Mouse (Mus musculus): Measurements from ENCODE around the gene Vat1.
"Not testable (repeated sequence)": the region's sequence is repeated elsewhere in the genome, so short reads cannot be mapped to it uniquely, and the experiment has no call there.

Gene Vat1

GRCm38 (mm10) chr11:101465101-101465868 lies 745 bp downstream of the Vat1 start:
- DNase-seq (ENCODE audit: low spot score), result no peak

DNA sequence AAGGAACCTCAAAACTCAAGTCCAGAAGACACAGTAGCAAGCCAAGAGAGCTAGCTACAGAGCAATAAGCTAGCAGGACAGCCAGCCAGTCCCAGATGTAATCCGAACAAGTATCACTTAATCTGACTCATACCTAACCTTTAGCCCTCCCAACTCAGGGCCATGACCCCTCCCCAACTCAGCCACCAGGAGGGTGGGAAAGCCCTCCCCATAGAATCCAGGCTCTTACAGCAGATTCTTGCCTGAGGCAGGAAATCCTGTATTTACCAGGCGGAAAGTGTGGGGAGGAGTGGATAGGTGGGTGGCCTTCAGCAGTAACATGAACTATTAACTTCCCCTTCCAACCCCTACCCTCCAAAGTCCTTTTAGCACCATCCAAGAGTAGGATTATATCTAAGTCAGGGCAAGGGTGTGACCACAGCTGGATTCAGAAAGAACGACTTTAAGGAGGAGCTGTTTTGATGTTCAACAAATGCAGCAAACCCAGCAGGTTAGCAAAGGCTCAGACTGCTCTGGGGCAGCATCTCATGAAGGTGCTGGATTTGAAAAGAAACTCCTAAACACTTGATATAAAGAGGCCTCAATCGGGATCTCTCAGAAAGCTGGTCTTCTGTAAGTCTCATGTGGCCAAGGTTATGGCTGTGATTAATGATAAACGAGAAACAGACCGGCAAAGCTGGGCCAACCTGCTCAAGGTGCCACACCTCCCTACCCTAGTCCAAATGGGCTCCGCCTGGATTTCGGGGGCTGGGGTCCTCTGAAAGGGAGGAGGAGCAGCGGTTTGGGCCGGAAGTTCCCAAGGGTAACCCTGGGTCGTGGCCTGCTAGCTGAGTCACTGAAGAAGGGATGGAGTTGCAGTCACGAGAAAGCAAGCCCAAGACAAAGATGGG lies 1.6 kb downstream of the Vat1 start, which contains the start of gene Rnd2:
Gene Rnd2, plus strand, starts transcription at position 789 of the 890 bp plus-strand sequence.
- DNase-seq (ENCODE audit: low spot score), result no peak

DNA sequence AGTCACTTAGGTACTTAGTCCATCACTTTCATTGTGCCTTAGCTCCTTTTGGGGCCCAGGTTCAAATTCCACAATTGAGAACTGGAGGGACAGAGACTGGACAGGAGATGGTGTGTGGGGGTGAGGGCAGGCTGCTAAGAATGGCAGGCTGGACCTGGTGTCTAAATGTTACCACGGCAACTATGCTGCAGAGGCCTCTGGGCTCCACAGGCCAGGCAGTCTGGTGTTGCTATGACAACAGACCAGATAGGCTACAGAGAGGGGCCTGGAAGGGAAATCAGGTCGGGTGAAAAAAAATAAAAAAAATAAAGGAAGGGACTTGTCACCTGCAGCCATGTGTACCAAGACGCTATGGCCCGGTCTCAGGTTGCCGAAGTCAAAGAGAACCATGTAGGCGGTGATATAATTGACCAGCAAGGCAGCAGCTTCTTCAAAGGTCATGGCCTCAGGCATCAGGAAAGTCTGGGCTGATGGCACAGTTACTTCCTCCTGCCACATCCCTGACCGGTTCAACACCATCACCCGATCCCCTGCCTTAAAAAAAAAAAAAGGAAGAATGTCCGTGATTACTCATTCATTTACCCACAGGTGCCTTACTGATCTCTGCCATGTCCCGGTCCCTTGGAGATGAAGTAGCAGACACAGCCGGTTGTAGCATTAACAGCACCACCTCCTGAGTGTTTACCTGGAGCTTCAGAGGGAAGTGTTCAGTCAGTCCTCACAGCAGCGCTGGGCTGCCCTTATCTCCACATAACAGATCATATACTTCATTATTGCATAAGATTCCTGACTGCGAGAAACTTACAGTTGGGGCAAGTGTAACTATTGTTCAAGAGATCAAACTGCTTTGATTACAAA lies 3.2 kb downstream of the Vat1 start:
- DNase-seq (ENCODE audit: low spot score), result no peak

DNA sequence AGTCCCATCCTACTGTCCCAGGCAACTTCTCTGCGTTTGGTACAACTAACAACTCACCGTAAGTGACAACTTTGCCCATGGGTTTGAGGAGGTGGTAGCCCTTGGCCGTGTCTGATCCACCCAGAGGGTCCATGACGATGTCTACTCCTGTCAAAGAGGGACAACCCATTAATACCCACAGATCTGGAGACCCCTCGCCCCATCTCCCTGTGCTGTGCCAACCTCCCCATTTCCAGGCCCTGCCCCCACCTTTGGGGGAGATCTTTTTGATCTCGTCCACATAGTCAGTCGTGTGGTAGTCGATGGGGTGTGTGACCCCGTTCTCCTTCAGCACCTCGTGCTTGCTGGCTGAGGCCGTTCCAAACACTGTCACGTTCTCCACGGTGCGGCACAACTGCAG lies 3.9 kb downstream of the Vat1 start:
- DNase-seq (ENCODE audit: low spot score), result no peak

GRCm38 (mm10) chr11:101460321-101460720 lies 5.7 kb downstream of the Vat1 start:
- no peak for DNase-seq (ENCODE audit: low spot score)

DNA sequence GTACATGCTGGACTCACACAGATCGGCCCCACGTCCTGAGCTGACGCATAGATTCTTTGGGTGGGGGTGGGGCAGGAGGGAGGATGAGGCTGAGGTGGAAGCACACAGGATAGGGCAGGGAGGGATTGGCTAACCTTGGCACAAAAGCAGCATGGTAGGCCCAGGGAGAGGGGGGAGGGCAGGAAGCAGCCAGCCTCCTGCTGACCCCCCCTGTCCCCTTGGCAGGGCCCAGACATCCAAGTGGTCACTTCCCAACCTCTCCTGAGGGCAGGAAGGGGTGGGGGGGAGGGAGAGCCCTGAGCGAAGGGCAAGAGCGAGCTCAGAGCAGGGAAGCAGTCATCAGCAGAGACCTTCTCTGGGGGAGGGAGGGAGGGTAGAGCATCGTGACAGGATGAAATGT lies 6.3 kb downstream of the Vat1 start:
- no peak for DNase-seq (ENCODE audit: low spot score)

- no peak for DNase-seq (ENCODE audit: low spot score)
Observed at GRCm38 (mm10) chr11:101458217-101458616, 7.8 kb downstream of the Vat1 start.

GRCm38 (mm10) chr11:101457631-101458030 lies 8.4 kb downstream of the Vat1 start:
- DNase-seq (ENCODE audit: low spot score), result no peak

DNA sequence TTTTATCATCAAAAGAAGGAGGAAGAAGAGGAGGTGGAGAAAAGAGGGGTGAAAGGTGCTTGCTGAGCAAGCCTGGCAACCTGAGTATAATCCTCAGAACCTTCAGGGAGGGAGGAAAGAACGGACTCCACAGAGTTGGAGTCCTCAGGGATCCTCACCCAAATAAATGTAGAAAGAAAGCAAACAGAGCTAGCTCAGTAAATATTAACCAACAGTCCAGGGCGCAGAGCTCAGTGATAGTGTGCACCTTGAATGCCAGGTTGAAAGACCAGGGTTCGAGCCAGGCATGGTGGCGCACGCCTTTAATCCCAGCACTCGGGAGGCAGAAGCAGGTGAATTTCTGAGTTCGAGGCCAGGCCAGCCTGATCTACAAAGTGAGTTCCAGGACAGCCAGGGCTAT lies 10.4 kb downstream of the Vat1 start:
- DNase-seq (ENCODE audit: low spot score), result no peak

- no peak for DNase-seq (ENCODE audit: low spot score)
Observed at GRCm38 (mm10) chr11:101454702-101455101, 11.3 kb downstream of the Vat1 start.

- DNase-seq (ENCODE audit: low spot score), result no peak
Observed at GRCm38 (mm10) chr11:101452093-101452774, 13.8 kb downstream of the Vat1 start.

DNA sequence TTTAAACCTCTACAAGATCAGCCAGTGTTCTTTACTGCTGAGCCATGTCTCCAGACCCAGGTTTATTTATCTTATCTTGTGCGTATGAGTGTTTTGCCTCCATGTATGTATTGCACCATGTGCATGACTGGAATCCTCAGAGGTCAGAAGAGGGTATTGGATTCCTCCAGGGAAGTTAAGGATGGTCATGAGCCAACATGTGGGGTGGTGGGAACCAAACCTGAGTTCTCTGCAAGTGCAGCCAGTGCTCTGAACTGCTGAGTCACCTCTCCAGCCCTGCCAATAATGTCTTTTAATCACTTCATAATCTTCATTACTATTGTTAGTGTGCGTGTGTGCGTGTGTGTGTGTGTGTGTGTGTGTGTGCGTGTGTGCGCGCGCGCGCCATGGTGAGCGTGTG lies 14.5 kb downstream of the Vat1 start:
- DNase-seq (ENCODE audit: low spot score), result no peak

- no peak for DNase-seq (ENCODE audit: low spot score)
Observed at GRCm38 (mm10) chr11:101450394-101450793, 15.6 kb downstream of the Vat1 start.

- DNase-seq (ENCODE audit: low spot score), result not testable (repeated sequence)
Observed at GRCm38 (mm10) chr11:101449596-101449995, 16.4 kb downstream of the Vat1 start.

DNA sequence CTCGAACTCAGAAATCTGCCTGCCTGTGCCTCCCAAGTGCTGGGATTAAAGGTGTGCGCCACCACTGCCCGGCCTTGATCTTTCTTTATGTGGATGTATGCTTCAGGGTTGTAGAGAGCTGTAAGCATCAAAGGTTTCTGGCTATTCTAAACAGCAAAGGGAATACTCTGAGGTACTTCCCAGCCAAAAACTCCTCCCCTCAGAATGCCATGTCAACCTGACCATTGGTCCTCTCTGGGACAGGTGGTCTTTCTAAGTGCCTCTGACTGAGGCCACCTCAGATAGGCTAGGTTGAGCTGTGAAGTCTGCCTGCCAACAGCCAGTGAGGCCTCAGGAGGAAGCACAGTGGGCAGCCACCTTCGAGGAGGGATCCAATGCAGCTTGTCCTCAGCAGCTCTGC lies 17.1 kb downstream of the Vat1 start:
- no peak for DNase-seq (ENCODE audit: low spot score)

GRCm38 (mm10) chr11:101448274-101448746 lies 17.7 kb downstream of the Vat1 start, which contains the start of gene Ifi35:
Ifi35 (plus strand) TSS chr11:101448407.
- DNase-seq (ENCODE audit: low spot score), result no peak

- DNase-seq (ENCODE audit: low spot score), result no peak
Observed at GRCm38 (mm10) chr11:101447786-101448185, 18.2 kb downstream of the Vat1 start.

DNA sequence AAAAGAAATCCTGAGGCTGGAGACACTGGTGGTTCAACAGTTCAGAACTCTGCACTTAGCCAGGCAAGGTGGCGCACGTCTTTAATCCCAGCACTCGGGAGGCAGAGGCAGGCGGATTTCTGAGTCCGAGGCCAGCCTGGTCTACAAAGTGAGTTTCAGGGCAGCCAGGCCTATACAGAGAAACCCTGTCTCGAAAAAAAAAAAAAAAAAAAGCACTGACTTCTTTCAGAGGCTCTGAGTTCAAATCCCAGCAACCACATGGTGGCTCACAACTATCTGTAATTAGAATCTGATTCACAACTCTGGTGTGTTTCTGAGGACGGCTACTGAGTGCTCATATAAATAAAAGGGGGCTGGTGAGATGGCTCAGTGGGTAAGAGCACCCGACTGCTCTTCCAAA lies 19.2 kb downstream of the Vat1 start:
- DNase-seq (ENCODE audit: low spot score), result not testable (repeated sequence)

DNA sequence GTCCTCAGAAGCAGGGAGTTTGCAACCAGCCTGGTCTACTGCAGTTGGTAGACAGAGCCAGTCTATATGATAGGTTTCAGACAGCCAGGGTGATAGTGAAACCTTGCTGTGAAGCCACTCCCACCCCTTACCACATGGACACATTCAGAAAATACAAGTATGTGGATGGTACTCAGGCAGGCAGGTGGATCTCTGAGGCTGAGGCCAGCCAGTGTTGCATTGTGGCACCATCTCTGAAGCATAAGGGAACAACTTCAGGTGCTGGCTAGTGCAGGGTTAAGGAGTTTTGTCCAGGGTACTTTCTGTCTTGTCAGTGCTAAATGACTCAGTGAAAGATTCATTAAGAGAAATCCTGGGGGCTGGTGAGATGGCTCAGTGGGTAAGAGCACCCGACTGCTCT lies 19.7 kb downstream of the Vat1 start:
- no peak for DNase-seq (ENCODE audit: low spot score)

- DNase-seq (ENCODE audit: low spot score), result no peak
Observed at GRCm38 (mm10) chr11:101442760-101443159, 23.3 kb downstream of the Vat1 start.

GRCm38 (mm10) chr11:101442127-101442693 lies 23.8 kb downstream of the Vat1 start, which contains the start of gene Rpl27:
Rpl27 (plus strand) TSS chr11:101442298.
- peak; percentile 94 for DNase-seq (ENCODE audit: low spot score)

All from layer of hippocampus, adult 9-10 months (tissue).